Mouse (Mus musculus) macrophage (primary cell): ENCODE data around the gene Cd86. TPM values are rescaled to one million over a fixed set of nuclear protein-coding genes. Genes with fewer than 3 reads are reported as not detected.

Source experiments
- H3K27ac ChIP-seq: fragments of 350-480 bp; formaldehyde crosslinking; 2 replicates; pipeline ENCODE4 v1.9.0; 2021
- H3K36me3 ChIP-seq: fragments of 350-480 bp; formaldehyde crosslinking; 2 replicates; pipeline ENCODE4 v1.9.0; 2021; ENCODE audit errors: inconsistent target
- H3K4me3 ChIP-seq: fragments of 350-480 bp; formaldehyde crosslinking; 2 replicates; pipeline ENCODE4 v1.9.0; 2021; ENCODE audit errors: inconsistent target
- H3K79me2 ChIP-seq: fragments of 350-480 bp; formaldehyde crosslinking; 2 replicates; pipeline ENCODE4 v1.9.0; 2021; ENCODE audit errors: inconsistent target
- WGBS: methylation state at CpG from one replicate; pipeline ENCODE4 v1.1.7; 2026; ENCODE audit warnings: inconsistent platforms; ENCODE audit not compliant: missing documents; 5-methylcytosine and 5-hydroxymethylcytosine counted together
- polyA plus RNA-seq: library from polyadenylated mRNA; stranded (reverse); fragments of 250-400 nt; gene quantifications from 3 replicates; pipeline ENCODE4 v1.2.4, GENCODE M21; 2018; ENCODE audit warnings: inconsistent platforms

The Cd86 gene
- polyA plus RNA-seq, 1 experiment from 2014 or later: 43.6 TPM

- Histone ChIP-seq H3K27ac (no peak overlapping the region), H3K79me2 (no peaks in the 10 kb centered on the region), H3K36me3 (no peaks in the 10 kb centered on the region), H3K4me3 (no peak overlapping the region)
- WGBS: 0% methylated on average over 2 of the region's 2 CpGs
These were observed 9.4 kb upstream of the Cd86 start for GRCm38 (mm10) chr16:36675304-36675703.

GRCm38 (mm10) chr16:36674457-36675204, 8.8 kb upstream of the Cd86 start:
- Histone ChIP-seq H3K27ac (no peak overlapping the region), H3K79me2 (no peaks in the 10 kb centered on the region), H3K36me3 (no peaks in the 10 kb centered on the region), H3K4me3 (no peak overlapping the region)
- 73% methylated on average over 6 of the region's 7 CpGs for WGBS

- Histone ChIP-seq H3K27ac (0 out of 2 replicates have a peak overlapping the region, but pooled peaks have one; percentile 8), H3K36me3 (no peaks in the 10 kb centered on the region), H3K79me2 (no peaks in the 10 kb centered on the region), H3K4me3 (no peak overlapping the region)
- 36% methylated on average over 4 of the region's 4 CpGs for WGBS
These were observed 7.3 kb upstream of the Cd86 start for GRCm38 (mm10) chr16:36673196-36673595.

GRCm38 (mm10) chr16:36670590-36670989, 4.7 kb upstream of the Cd86 start:
- H3K27ac ChIP-seq: no peak overlapping the region
- H3K4me3 ChIP-seq: no peak overlapping the region
- no peaks in the 10 kb centered on the region for H3K79me2 ChIP-seq
- 91% methylated on average over 3 of the region's 3 CpGs for WGBS
- H3K36me3 ChIP-seq: no peaks in the 10 kb centered on the region

GRCm38 (mm10) chr16:36666448-36667017, 652 bp upstream of the Cd86 start:
- WGBS: 62% methylated on average over 10 of the region's 10 CpGs
- Histone ChIP-seq H3K27ac (no peak overlapping the region), H3K36me3 (no peaks in the 10 kb centered on the region), H3K4me3 (no peak overlapping the region), H3K79me2 (peaks cover 31% of the 10 kb centered on the region; the same call in 1 of the 2 replicates)

GRCm38 (mm10) chr16:36663484-36663883, 2.4 kb downstream of the Cd86 start:
- H3K36me3 ChIP-seq: 0 out of 2 replicates have a peak, but pooled peaks cover 5% of the 10 kb centered on the region
- H3K79me2 ChIP-seq: peaks cover 48% of the 10 kb centered on the region; the same call in 1 of the 2 replicates
- 31% methylated on average over 5 of the region's 5 CpGs for WGBS
- H3K27ac ChIP-seq: peak overlapping the region; percentile 4; the same call in 1 of the 2 replicates
- no peak overlapping the region for H3K4me3 ChIP-seq

- H3K79me2 ChIP-seq: peaks cover 48% of the 10 kb centered on the region; the same call in 1 of the 2 replicates
- no peak overlapping the region for H3K4me3 ChIP-seq
- 0 out of 2 replicates have a peak, but pooled peaks cover 5% of the 10 kb centered on the region for H3K36me3 ChIP-seq
- WGBS: 91% methylated on average over 10 of the region's 10 CpGs
- no peak overlapping the region for H3K27ac ChIP-seq
These were observed 4.6 kb downstream of the Cd86 start for GRCm38 (mm10) chr16:36661330-36661729.

- Histone ChIP-seq H3K36me3 (0 out of 2 replicates have a peak, but pooled peaks cover 2% of the 10 kb centered on the region), H3K4me3 (no peak overlapping the region), H3K79me2 (peaks cover 11% of the 10 kb centered on the region; the same call in 1 of the 2 replicates), H3K27ac (peak overlapping the region; percentile 31)
- WGBS: 10% methylated on average over 4 of the region's 4 CpGs
These were observed 10.0 kb downstream of the Cd86 start for GRCm38 (mm10) chr16:36655910-36656309.

- 89% methylated on average over 1 of the region's 1 CpGs for WGBS
- no peaks in the 10 kb centered on the region for H3K36me3 ChIP-seq
- H3K79me2 ChIP-seq: peaks cover 4% of the 10 kb centered on the region; the same call in 1 of the 2 replicates
- H3K4me3 ChIP-seq: no peak overlapping the region
- peak overlapping the region; percentile 31 for H3K27ac ChIP-seq
These were observed 10.7 kb downstream of the Cd86 start for GRCm38 (mm10) chr16:36655199-36655598.

GRCm38 (mm10) chr16:36651174-36651766, 14.6 kb downstream of the Cd86 start:
- WGBS: 94% methylated on average over 6 of the region's 6 CpGs
- Histone ChIP-seq H3K4me3 (no peak overlapping the region), H3K79me2 (no peaks in the 10 kb centered on the region; the same call in 1 of the 2 replicates), H3K27ac (no peak overlapping the region), H3K36me3 (no peaks in the 10 kb centered on the region)

GRCm38 (mm10) chr16:36650511-36650910, 15.4 kb downstream of the Cd86 start:
- Histone ChIP-seq H3K79me2 (no peaks in the 10 kb centered on the region; the same call in 1 of the 2 replicates), H3K27ac (no peak overlapping the region), H3K36me3 (no peaks in the 10 kb centered on the region), H3K4me3 (no peak overlapping the region)
- 90% methylated on average over 4 of the region's 4 CpGs for WGBS

- H3K27ac ChIP-seq: no peak overlapping the region
- no peak overlapping the region for H3K4me3 ChIP-seq
- no peaks in the 10 kb centered on the region for H3K36me3 ChIP-seq
- 92% methylated on average over 3 of the region's 3 CpGs for WGBS
- H3K79me2 ChIP-seq: no peaks in the 10 kb centered on the region; the same call in 1 of the 2 replicates
These were observed 16.6 kb downstream of the Cd86 start for GRCm38 (mm10) chr16:36649304-36649703.

GRCm38 (mm10) chr16:36645124-36645523, 20.8 kb downstream of the Cd86 start:
- Histone ChIP-seq H3K36me3 (no peaks in the 10 kb centered on the region; the same call in 1 of the 2 replicates), H3K4me3 (no peak overlapping the region), H3K27ac (no peak overlapping the region), H3K79me2 (no peaks in the 10 kb centered on the region; the same call in 1 of the 2 replicates)
- WGBS: 69% methylated on average over 6 of the region's 6 CpGs

- no peaks in the 10 kb centered on the region; the same call in 1 of the 2 replicates for H3K79me2 ChIP-seq
- WGBS: 47% methylated on average over 5 of the region's 5 CpGs
- H3K36me3 ChIP-seq: no peaks in the 10 kb centered on the region; the same call in 1 of the 2 replicates
- H3K4me3 ChIP-seq: no peak overlapping the region
- no peak overlapping the region for H3K27ac ChIP-seq
These were observed 23.2 kb downstream of the Cd86 start for GRCm38 (mm10) chr16:36642696-36643046.
